Mouse (Mus musculus): ENCODE measurements around the gene Ppp1r11. TPM values are rescaled to one million over a fixed set of nuclear protein-coding genes. Genes with fewer than 3 reads are reported as not detected.

The Ppp1r11 gene
- total RNA-seq, 2 experiments from 2014 or later, result 48.0 to 56.2 TPM

GRCm38 (mm10) chr17:36927496-36928120 lies 23.9 kb downstream of the Ppp1r11 start:
- intact Hi-C loops (cut with DNase I), result no loop called here
- DNase-seq, result no peak

- intact Hi-C loops (cut with DNase I), result no loop called here
- DNase-seq, result no peak
These were observed 28.1 kb downstream of the Ppp1r11 start for GRCm38 (mm10) chr17:36923491-36923890.

GRCm38 (mm10) chr17:36922715-36923114 lies 28.8 kb downstream of the Ppp1r11 start:
- intact Hi-C loops (cut with DNase I), result no loop called here
- no peak for DNase-seq

GRCm38 (mm10) chr17:36920239-36920638 lies 31.3 kb downstream of the Ppp1r11 start:
- intact Hi-C loops (cut with DNase I), result no loop called here

GRCm38 (mm10) chr17:36915076-36915475 lies 36.5 kb downstream of the Ppp1r11 start:
- DNase-seq, result peak in 1 of 2 experiments; percentile 18
- intact Hi-C loops (cut with DNase I), result loop anchor here (5.0 kb wide), 1 partner anchor 132 kb away; the partner anchor contains the start of gene Gabbr1

More at GRCm38 (mm10) chr17:36920239-36920638, 31.3 kb downstream of the Ppp1r11 start:
- no peak for DNase-seq

GRCm38 (mm10) chr17:36914108-36914507 lies 37.4 kb downstream of the Ppp1r11 start:
- intact Hi-C loops (cut with DNase I), result loop anchor here (5.0 kb wide), 1 partner anchor 83 kb away; no protein-coding TSS in a partner anchor
- DNase-seq, result peak in 1 of 2 experiments; percentile 47

- intact Hi-C loops (cut with DNase I), result loop anchor here (5.0 kb wide), 1 partner anchor 85 kb away; no protein-coding TSS in a partner anchor
- DNase-seq, result no peak
These were observed 39.5 kb downstream of the Ppp1r11 start for GRCm38 (mm10) chr17:36912031-36912430.

- intact Hi-C loops (cut with DNase I), result loop anchor here (5.0 kb wide), 1 partner anchor 87 kb away; no protein-coding TSS in a partner anchor
- no peak for DNase-seq
These were observed 41.7 kb downstream of the Ppp1r11 start for GRCm38 (mm10) chr17:36909802-36910201.

GRCm38 (mm10) chr17:36908235-36908634 lies 43.3 kb downstream of the Ppp1r11 start:
- intact Hi-C loops (cut with DNase I), result no loop called here
- no peak for DNase-seq

GRCm38 (mm10) chr17:36903651-36904050 lies 47.9 kb downstream of the Ppp1r11 start:
- no peak for DNase-seq

GRCm38 (mm10) chr17:36900691-36901090 lies 50.9 kb downstream of the Ppp1r11 start:
- no peak for DNase-seq
- intact Hi-C loops (cut with DNase I), result no loop called here

More at GRCm38 (mm10) chr17:36903651-36904050, 47.9 kb downstream of the Ppp1r11 start:
- intact Hi-C loops (cut with DNase I), result no loop called here

GRCm38 (mm10) chr17:36900001-36900400 lies 51.5 kb downstream of the Ppp1r11 start:
- no peak for DNase-seq
- intact Hi-C loops (cut with DNase I), result no loop called here

- intact Hi-C loops (cut with DNase I), result no loop called here
- DNase-seq, result no peak
These were observed 52.2 kb downstream of the Ppp1r11 start for GRCm38 (mm10) chr17:36899376-36899775.

Other genes starting within 250 kb of the Ppp1r11 start
- not detected for gene H2-M10.5, start 178.8 kb downstream of the Ppp1r11 start, total RNA-seq (2021)
- not detected for gene H2-M10.6, start 139.6 kb downstream of the Ppp1r11 start, total RNA-seq (2021)
- 10 to 100 TPM; 17.1 to 18.8 TPM for gene Trim26, start 114.6 kb downstream of the Ppp1r11 start, total RNA-seq (2021)
- gene Trim15, start 84.5 kb downstream of the Ppp1r11 start, total RNA-seq (2021), result not detected
- gene Trim10, start 82.2 kb downstream of the Ppp1r11 start, total RNA-seq (2021), result not detected
- not detected for gene Trim40, start 61.6 kb downstream of the Ppp1r11 start, total RNA-seq (2021)
- not detected for gene Trim31, start 53.6 kb downstream of the Ppp1r11 start, total RNA-seq (2021)
- gene Rnf39, start 8.8 kb downstream of the Ppp1r11 start, total RNA-seq (2021), result not detected
- 10 to 100 TPM; 16.1 to 17.7 TPM for gene Znrd1, start 6.8 kb upstream of the Ppp1r11 start, total RNA-seq (2021)
- 10 to 100 TPM; 16.1 to 17.2 TPM for gene Znrd1as, start 6.9 kb upstream of the Ppp1r11 start, total RNA-seq (2021)
- not detected for gene 2410137M14Rik, start 29.5 kb upstream of the Ppp1r11 start, total RNA-seq (2021)
- under 1 TPM in 1 of 2 experiments, not detected in 1; 0.10 TPM for gene H2-M5, start 37.8 kb upstream of the Ppp1r11 start, total RNA-seq (2021)
- under 1 TPM; 0.23 to 0.59 TPM for gene Zfp57, start 49.4 kb upstream of the Ppp1r11 start, total RNA-seq (2021)
- gene Mog, start 71.7 kb upstream of the Ppp1r11 start, total RNA-seq (2021), result not detected
- gene Gabbr1, start 94.2 kb upstream of the Ppp1r11 start, total RNA-seq (2021), result 1 to 10 TPM; 8.0 to 8.1 TPM
- not detected for gene Olfr90, start 136.8 kb upstream of the Ppp1r11 start, total RNA-seq (2021)
- not detected for gene Olfr91, start 146.5 kb upstream of the Ppp1r11 start, total RNA-seq (2021)
- gene Olfr92, start 168.3 kb upstream of the Ppp1r11 start, total RNA-seq (2021), result not detected
- not detected for gene Olfr93, start 209.8 kb upstream of the Ppp1r11 start, total RNA-seq (2021)
- gene Ubd, start 242.2 kb upstream of the Ppp1r11 start, total RNA-seq (2021), result under 1 TPM in 1 of 2 experiments, not detected in 1; 0.28 TPM
- not detected for gene Olfr94, start 249.3 kb upstream of the Ppp1r11 start, total RNA-seq (2021)